Mouse (Mus musculus) B cell, adult 2 months (primary cell): Measurements from ENCODE around the gene Sorcs3.

Source experiments
- DNase-seq, 2 experiments: peaks; one replicate each; pipeline ENCODE4 v3.0.0; 2022

Sorcs3 gene

DNA sequence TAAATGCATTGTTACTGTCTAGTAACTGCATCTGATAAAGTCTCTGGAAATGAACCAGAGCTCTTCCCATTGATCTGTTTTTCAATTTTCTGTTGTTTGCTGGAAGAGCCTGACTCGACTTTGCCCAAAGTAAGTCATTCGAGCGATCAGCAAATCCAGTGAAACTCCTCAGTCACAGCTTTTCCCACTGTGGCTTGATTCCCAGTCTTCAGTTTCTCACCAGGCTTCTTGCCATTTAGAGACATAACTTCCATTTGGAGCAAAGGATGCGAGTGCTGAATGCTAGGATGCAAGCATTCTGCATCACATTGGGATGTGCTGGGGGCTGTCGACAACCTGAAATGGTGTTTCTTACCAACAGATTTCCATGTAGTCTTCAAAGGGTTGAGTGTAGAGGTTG lies 521.8 kb downstream of the Sorcs3 start:
- no peak for DNase-seq

DNA sequence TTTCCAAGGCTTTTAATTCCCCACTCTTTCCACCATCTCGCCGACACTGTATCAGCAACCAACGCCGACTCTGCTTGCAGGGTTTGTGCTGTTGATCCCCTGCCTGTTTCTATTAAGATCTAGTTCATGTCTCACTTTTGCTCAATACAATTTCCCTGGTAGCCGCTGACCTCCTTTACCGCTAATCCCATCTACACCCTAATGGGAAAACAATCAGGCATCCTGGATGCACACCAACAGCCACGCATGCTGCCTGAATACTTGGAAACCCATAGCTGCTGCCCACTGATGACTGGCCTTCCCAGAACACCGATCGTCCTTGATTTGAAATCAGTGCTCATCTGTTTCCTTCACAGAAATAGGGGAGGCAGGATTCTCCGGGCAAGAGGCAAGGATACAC lies 525.9 kb downstream of the Sorcs3 start:
- DNase-seq: no peak

DNA sequence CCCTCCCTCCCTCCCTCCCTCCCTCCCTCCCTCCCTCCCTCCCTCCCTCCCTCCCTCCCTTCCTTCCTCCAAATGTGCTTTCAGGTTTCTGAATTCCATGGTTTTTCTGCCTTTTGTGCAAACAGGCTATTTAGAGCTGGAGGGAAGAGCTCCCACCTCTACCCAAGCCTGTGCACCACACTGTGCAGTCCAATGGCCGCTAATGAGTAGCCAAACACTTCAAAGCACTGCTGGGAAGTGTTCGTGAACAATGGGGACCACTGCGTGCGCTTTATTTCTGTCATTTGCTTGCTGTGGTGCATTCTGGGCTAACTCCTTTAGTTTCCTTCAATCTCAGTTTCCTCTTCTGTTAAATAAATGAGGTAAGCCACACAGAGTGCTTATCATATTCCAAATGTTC lies 528.5 kb downstream of the Sorcs3 start:
- no peak for DNase-seq

DNA sequence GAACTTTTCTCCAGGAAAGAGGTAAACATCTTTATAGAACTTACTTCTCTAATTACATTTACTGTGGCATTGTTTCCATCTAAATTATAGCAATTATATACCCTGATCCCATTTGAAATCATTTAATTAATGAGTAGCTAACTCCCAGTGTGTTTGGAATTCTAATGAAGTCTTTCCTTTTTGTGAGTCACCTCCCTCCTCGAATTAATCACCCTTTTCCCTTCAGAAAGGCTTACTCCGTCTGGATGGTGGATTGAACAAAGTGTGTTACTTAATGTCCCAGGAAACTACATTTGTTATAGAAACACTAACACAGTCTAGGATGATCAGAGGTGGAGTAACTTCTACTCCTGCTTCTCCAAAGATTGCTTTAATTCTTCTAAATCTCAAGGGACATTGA lies 531.7 kb downstream of the Sorcs3 start:
- DNase-seq: no peak

DNA sequence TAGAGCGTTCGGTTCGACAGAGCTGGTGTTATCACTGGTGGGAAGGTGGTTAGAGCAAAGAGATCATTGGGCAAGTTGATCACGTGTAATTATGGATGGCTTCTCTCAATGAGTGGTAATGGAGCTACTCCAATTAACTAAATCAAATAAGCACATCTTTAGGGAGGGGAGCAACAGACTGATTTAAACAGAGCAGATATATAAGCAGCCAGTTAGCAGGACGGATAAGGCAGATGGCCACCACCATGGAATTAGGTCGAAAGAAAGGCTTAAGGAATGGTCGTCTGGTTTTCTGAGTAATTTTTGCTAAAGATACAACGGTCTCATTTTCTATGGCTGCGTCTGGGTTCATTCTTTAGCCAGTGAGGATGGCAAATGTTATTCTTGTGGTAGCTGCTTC lies 549.3 kb downstream of the Sorcs3 start:
- no peak for DNase-seq

DNA sequence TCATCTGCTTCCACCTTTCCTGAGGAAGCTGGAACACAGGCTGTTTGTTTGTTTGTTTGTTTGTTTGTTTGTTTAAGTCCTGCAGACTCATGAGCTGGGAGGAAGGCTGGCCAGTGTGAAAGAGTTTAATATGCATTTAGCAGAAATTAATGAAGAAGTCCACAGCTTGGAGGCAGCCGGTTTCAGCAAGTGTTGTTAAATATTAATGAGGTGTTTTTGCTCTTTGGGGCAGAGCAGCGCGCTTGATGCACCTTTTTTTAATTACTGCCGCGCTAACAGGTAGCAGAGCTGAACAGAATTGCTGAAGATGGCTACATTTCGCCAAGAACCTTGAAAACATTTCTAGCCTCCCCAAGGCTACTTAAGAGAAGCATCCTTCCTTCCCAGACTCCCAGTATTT lies 551.0 kb downstream of the Sorcs3 start:
- no peak for DNase-seq

DNA sequence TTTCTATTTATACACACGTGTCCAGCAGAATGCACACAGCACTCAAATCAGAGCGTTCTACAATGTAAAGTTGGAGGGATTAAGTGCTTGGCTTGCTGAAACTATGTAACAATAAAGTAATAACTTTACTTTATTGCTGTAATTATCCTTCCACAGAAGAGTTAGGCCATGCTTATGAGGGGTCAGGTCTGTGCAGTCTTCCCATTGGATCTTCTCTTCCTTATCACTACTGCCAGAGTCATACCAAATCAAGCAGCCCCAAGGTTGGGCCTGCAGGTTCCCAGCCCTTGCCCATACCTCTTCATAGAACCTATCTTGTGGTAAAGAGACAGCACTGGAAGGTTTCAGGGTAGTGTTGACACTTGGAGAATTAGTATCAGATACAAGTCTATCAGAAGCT lies 560.7 kb downstream of the Sorcs3 start:
- no peak for DNase-seq

GRCm38 (mm10) chr19:48771565-48771964 lies 565.7 kb downstream of the Sorcs3 start:
- no peak for DNase-seq

GRCm38 (mm10) chr19:48779095-48779765 lies 573.4 kb downstream of the Sorcs3 start:
- no peak for DNase-seq

DNA sequence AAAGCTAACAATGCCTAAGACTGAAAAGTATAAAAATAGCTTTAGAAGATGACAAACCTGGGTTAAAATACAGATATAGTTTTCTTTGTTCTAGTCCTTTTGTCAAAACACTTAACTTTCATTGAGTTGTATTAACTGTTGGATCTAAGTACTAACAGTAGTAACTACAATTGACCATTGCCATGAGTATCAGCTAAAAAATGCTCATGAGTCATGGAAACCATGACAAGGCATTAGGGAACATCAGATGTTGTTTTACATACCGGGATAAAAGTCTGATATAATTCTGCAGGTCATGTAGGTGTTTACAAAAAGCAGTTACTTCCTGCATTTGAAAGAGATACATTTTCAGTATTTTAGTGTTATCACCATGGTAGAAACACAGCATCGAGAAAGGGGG lies 575.0 kb downstream of the Sorcs3 start:
- no peak for DNase-seq

GRCm38 (mm10) chr19:48782024-48782721 lies 576.3 kb downstream of the Sorcs3 start:
- no peak for DNase-seq

DNA sequence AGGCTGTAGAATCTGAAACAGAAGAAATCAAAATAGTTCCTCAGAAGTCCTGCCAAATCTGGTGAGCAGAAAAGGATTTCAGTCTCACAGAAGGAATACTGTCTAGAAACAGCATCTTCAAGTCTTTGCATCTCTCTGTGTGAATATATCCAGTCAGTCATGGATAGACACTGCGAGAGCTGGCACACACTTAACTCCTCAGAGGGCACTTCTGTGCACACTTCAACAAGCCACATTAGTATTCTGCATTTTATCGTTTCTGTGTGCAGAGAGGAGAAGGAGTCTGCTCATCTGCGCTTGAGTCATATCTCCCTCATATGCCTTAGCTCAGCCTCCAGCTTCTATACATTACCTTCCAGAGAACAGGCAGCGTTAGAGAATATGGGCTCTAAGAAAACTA lies 581.4 kb downstream of the Sorcs3 start:
- DNase-seq: no peak

DNA sequence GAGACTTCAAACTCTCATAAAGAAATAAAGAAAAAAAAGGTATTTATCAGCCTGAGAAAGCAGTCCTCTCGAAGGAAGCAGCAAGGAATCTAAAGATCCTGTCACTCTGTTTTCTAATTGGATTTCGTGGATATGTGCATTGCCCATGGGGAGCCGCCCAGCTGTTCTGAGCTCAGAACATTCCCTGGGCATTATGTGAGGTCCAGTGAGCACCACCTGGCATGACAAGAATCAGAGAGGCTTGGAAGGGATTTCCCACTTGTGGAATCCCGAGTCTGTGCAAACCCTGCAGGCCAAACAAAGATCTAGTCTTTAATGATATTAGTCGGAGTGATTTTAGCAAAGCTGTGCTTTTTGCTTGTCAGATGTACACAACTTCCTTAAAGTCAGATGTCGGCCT lies 598.7 kb downstream of the Sorcs3 start:
- DNase-seq: no peak

- DNase-seq: no peak
Measured at GRCm38 (mm10) chr19:48811541-48811940, 605.7 kb downstream of the Sorcs3 start.

- no peak for DNase-seq
Measured at GRCm38 (mm10) chr19:48813823-48814222, 608.0 kb downstream of the Sorcs3 start.

DNA sequence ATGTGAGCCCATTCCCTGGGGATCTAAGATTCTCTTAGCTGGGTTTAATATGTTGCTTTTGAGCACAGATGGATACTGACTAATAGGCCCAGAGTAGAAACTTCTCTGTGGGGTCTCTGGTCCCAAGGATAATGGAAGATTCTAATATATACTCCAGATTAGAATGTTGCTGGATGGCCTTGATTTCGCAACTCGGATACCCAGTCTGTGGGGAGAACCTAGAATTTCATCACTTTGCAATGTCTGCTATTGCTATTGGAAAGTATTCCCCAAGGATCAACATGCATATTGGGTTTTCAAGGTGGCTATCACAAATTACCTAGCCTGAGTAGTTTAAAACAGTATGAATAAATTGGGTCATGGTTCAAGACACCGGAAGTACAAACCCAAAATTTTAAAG lies 609.2 kb downstream of the Sorcs3 start:
- DNase-seq: no peak

DNA sequence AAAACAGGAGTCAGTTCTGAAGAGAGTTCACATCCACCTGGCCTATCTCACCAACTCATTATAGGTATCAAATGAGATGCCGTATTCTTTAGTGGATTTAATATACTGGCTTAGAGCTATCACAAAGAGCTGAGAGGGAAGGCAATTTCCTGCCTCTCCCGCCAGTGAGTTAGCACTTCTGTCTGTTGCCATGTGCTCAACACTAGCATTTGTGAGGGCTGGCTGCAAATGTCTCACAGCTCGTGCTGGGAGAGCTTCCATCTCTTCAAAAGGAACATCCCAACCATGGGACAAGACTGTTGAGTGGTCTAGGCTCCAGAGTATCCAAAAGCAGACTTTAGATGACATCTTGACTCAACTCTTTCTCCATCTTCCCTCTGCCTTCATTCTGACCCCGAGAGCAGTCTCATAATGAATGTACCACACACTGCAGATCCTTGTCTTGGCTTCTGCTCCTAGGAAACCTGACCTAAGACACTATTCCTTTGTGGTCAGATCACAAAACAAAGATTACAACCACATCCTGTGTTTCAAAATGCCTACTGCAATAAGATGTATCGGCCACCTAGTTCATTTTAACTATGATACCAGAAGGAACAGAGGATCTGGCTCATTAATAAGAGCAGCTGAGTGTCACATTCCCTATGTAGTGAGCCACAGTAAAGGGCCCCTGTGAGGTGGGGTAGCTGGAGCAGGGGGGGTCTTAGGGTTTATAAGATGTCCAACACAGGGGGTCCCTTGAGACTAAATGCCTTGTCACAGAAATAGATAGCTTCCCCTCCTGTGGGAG lies 614.9 kb downstream of the Sorcs3 start:
- DNase-seq: no peak

DNA sequence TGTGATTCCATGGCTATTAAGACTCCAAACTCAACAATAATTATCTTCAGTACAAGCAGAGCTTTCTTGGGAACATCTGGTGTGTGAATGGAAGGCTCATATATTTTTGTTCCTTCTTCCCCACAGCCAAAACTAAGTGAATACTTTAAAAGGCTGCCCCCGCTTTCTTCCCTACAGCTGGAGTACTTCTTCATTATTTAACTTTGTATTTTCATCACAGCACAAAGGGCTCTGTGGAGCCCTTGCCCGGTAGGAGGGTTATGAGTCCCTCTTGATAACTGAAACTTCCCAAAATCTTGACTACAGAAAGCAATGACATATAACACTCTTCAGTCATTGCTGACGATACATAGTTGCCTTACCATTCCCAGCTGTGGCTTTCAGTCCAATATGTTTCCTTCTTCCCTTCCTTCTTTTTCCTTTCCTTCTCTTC lies 615.5 kb downstream of the Sorcs3 start:
- DNase-seq: no peak

DNA sequence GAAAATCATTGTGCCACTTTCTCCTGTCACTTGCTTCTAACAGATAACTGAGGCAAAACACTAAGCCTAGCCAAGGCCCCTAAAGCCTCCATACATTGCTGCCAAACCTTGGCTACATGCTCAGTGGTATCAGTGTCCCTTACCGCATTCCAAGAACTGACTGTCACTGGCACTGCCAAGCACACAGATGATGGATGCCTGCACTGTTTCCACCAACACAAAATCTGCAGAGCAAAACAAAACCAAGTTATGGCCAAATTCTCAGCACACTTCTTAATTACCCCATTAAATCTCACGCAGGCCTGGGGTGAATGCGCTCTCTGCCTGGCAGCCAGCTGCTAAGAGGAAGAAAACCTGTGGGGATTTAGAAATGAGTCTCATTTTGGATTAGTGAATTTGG lies 628.5 kb downstream of the Sorcs3 start:
- no peak for DNase-seq

- DNase-seq: no peak
Measured at GRCm38 (mm10) chr19:48839418-48839817, 633.6 kb downstream of the Sorcs3 start.

DNA sequence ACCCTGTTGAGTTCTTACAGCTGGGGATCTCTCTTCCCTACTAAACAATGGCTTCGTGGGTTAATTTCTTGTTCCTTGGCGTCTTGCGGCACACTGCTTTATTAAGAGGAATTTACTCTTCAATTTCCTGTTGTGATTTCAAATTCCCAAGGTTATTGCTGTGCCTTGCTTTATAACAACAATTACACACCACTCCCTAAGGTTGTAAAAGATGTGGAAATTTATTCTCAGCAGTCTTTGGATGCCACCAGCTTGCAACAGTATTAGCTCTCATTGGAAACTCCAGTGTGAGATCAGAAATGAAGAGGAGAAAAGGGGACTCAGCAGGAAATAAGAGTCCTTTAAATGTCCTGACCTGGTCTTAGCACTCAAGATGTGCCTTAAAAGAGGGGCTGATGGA lies 641.9 kb downstream of the Sorcs3 start:
- no peak for DNase-seq

DNA sequence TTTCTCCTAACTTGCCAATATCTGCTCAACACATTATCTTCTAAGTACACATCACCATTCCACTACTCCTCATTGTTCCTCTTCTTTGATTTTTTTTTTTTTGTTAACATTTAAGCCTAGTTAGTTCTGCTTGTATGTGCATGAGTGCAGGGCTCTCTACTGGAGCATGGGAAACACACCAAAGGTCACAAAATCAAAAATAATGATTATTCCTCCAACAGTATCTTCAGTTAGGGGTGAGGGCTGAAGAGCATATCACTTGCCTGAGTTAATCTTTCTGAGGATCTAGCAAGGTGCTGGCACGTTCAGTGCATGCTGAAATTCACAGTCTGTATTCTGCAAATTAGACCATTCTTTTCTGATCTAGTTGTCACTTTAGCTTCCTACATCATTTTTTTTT lies 644.6 kb downstream of the Sorcs3 start:
- no peak for DNase-seq
